In genomic region chr3:52781521-52781920, GRCm38 (mm10) we compare ENCODE assay signal across 22 mouse cellular contexts.
DNase-seq lines count a peak whose midpoint lies in the region; ATAC-seq lines count a peak whose summit lies in the region.
"Had no signal": no experiment of that assay in that cellular context is flagged by ENCODE, and none has a peak within 500 bp of the region (broad histone marks: within the 10 kb centered on the region; RNA-seq: fewer than 3 reads in every experiment).

No protein-coding gene starts in this region.

- DNase-seq in heart, adult 11 months = peak; percentile 35
- peak; percentile 27 to 51 for DNase-seq in B cell, adult 2 months
- DNase-seq in limb, embryonic 10.5 days (ENCODE audit: low spot score) = peak; percentile 6
- peak; percentile 69 for DNase-seq in splenic B cell, adult 2 months (ENCODE audit: low read depth, low spot score)
- no peak for DNase-seq in lung, postnatal 10 days
- DNase-seq in cerebellum, postnatal 10 days = no peak
- DNase-seq: adrenal gland, adult 8-10 months; adrenal gland, postnatal 14 days; adrenal gland, postnatal 36 days; cerebellum, adult 18-20 months; cerebellum, adult 8-10 months; cerebellum, adult 9-11 months; cerebellum, postnatal 25 days; forebrain, postnatal 0 days had no signal

- H3K9ac ChIP-seq in heart, embryonic 11.5 days (ENCODE audit: low read depth, low read length) = no peak overlapping the region
- H3K9ac ChIP-seq: embryonic facial prominence, embryonic 12.5 days; forebrain, embryonic 13.5 days; forebrain, embryonic 15.5 days; forebrain, postnatal 0 days had no signal

- no peak overlapping the region for H3K27ac ChIP-seq in heart, embryonic 11.5 days (ENCODE audit: low read depth, low read length)
- H3K27ac ChIP-seq in limb, embryonic 10.5 days = no peak overlapping the region
- H3K27ac ChIP-seq: embryonic facial prominence, embryonic 10.5 days; embryonic facial prominence, embryonic 12.5 days; forebrain, embryonic 13.5 days; forebrain, embryonic 15.5 days had no signal

- no peaks in the 10 kb centered on the region for H3K4me1 ChIP-seq in heart, embryonic 11.5 days (ENCODE audit: control insufficient read depth, insufficient read depth, low read length)
- no peaks in the 10 kb centered on the region; the same call in 1 of the 2 replicates for H3K4me1 ChIP-seq in limb, embryonic 10.5 days
- H3K4me1 ChIP-seq: embryonic facial prominence, embryonic 10.5 days; embryonic facial prominence, embryonic 12.5 days had no signal

- H3K36me3 ChIP-seq in heart, embryonic 11.5 days (ENCODE audit: control insufficient read depth, insufficient read depth, low read length) = no peaks in the 10 kb centered on the region
- no peaks in the 10 kb centered on the region for H3K36me3 ChIP-seq in limb, embryonic 10.5 days
- no peaks in the 10 kb centered on the region for H3K36me3 ChIP-seq in splenic B cell, adult 2 months (ENCODE audit: control insufficient read depth, insufficient read depth, low read length, poor library complexity, severe bottlenecking)
- H3K36me3 ChIP-seq: embryonic facial prominence, embryonic 10.5 days; embryonic facial prominence, embryonic 12.5 days; forebrain, embryonic 15.5 days; G1E had no signal

- H3K27me3 ChIP-seq in heart, embryonic 11.5 days (ENCODE audit: control insufficient read depth, insufficient read depth, low read length) = no peaks in the 10 kb centered on the region
- H3K27me3 ChIP-seq in limb, embryonic 10.5 days (ENCODE audit: low read depth, poor library complexity, severe bottlenecking) = no peaks in the 10 kb centered on the region
- no peaks in the 10 kb centered on the region for H3K27me3 ChIP-seq in splenic B cell, adult 2 months (ENCODE audit: control insufficient read depth, insufficient read depth, low read length, poor library complexity, severe bottlenecking)
- H3K27me3 ChIP-seq: embryonic facial prominence, embryonic 12.5 days; forebrain, embryonic 13.5 days; forebrain, embryonic 15.5 days had no signal

- no peak overlapping the region for H3K4me3 ChIP-seq in heart, embryonic 11.5 days (ENCODE audit: low read depth, low read length)
- no peak overlapping the region for H3K4me3 ChIP-seq in limb, embryonic 10.5 days
- H3K4me3 ChIP-seq: embryonic facial prominence, embryonic 10.5 days; embryonic facial prominence, embryonic 12.5 days; forebrain, embryonic 13.5 days; forebrain, embryonic 15.5 days had no signal

- 67% methylated on average over 3 of the region's 3 CpGs for WGBS in heart, embryonic 11.5 days (ENCODE audit: insufficient replicate concordance)
- WGBS in limb, embryonic 10.5 days = 85% methylated on average over 3 of the region's 3 CpGs

- H3K9me3 ChIP-seq in heart, embryonic 11.5 days (replicated peaks; ENCODE audit: control insufficient read depth, low read length) = no peaks in the 10 kb centered on the region
- H3K9me3 ChIP-seq in limb, embryonic 10.5 days (replicated peaks) = no peaks in the 10 kb centered on the region
- H3K9me3 ChIP-seq: embryonic facial prominence, embryonic 10.5 days; embryonic facial prominence, embryonic 12.5 days; forebrain, embryonic 13.5 days; forebrain, embryonic 15.5 days had no signal

- no peak for ATAC-seq in heart, embryonic 11.5 days (replicated peaks; ENCODE audit: insufficient number of reproducible peaks, low FRiP score, low TSS enrichment)
- ATAC-seq: activated CD4-positive, CD25-positive, alpha-beta regulatory T cell, adult 4 months; forebrain, embryonic 13.5 days; forebrain, embryonic 15.5 days; forebrain, postnatal 0 days; Patski had no signal

- H3K4me2 ChIP-seq in heart, embryonic 11.5 days = no peak overlapping the region
- H3K4me2 ChIP-seq: embryonic facial prominence, embryonic 12.5 days; forebrain, embryonic 13.5 days; forebrain, embryonic 15.5 days had no signal

Comparison
In these comparisons a context has a peak if more than half of its experiments do, and no peak if none do; other contexts are left out.
1. DNase-seq: peak in heart, adult 11 months (single experiment), B cell, adult 2 months (2 of 2), limb, embryonic 10.5 days (single experiment) and splenic B cell, adult 2 months (single experiment); none in lung, postnatal 10 days (single experiment) and cerebellum, postnatal 10 days (0 of 2).